Mouse (Mus musculus): ENCODE data around the gene Plekhh2. TPM values are rescaled to one million over a fixed set of nuclear protein-coding genes. Genes with fewer than 3 reads are reported as not detected.
"Not testable (repeated sequence)": the region's sequence is repeated elsewhere in the genome, so short reads cannot be mapped to it uniquely, and the experiment has no call there.

Gene Plekhh2
- polyA plus RNA-seq, 1 experiment = 3.2 TPM

GRCm38 (mm10) chr17:84552230-84552629, 40.5 kb downstream of the Plekhh2 start:
- DNase-seq = no peak
- no peaks in the 10 kb centered on the region for H3K27me3 ChIP-seq (replicated peaks; ENCODE audit: control insufficient read depth, insufficient read depth, low read length)
- 68% methylated on average over 5 of the region's 5 CpGs for WGBS

GRCm38 (mm10) chr17:84564264-84564663, 52.6 kb downstream of the Plekhh2 start:
- not testable (repeated sequence) for DNase-seq

More at GRCm38 (mm10) chr17:84552230-84552629, 40.5 kb downstream of the Plekhh2 start:
- H3K36me3 ChIP-seq (ENCODE audit: control insufficient read depth, insufficient read depth, low read length) = no peaks in the 10 kb centered on the region
- no peak overlapping the region for H3K4me3 ChIP-seq (ENCODE audit: insufficient read depth, low read depth, low read length)
- H3K27ac ChIP-seq (ENCODE audit: insufficient read depth, low read depth, low read length) = no peak overlapping the region
- no peaks in the 10 kb centered on the region for H3K4me1 ChIP-seq (ENCODE audit: control insufficient read depth, insufficient read depth, low read length)
- TF ChIP-seq CTCF (conservative IDR thresholded peaks at IDR 0.05; ENCODE audit: insufficient read depth, insufficient read length, low read depth, low read length) (no peak), POLR2A (IDR thresholded peaks at IDR 0.05; ENCODE audit: low read depth, low read length) (no peak)

GRCm38 (mm10) chr17:84565762-84566161, 54.1 kb downstream of the Plekhh2 start:
- WGBS = 93% methylated on average over 6 of the region's 6 CpGs
- TF ChIP-seq CTCF (conservative IDR thresholded peaks at IDR 0.05; ENCODE audit: insufficient read depth, insufficient read length, low read depth, low read length) = no peak
- no peak for TF ChIP-seq POLR2A (IDR thresholded peaks at IDR 0.05; ENCODE audit: low read depth, low read length)
- DNase-seq = no peak
- Histone ChIP-seq H3K4me1 (ENCODE audit: control insufficient read depth, insufficient read depth, low read length) (no peaks in the 10 kb centered on the region), H3K4me3 (ENCODE audit: insufficient read depth, low read depth, low read length) (no peak overlapping the region), H3K27ac (ENCODE audit: insufficient read depth, low read depth, low read length) (no peak overlapping the region), H3K27me3 (replicated peaks; ENCODE audit: control insufficient read depth, insufficient read depth, low read length) (peaks cover 2% of the 10 kb centered on the region; the same call in 1 of the 2 replicates), H3K36me3 (ENCODE audit: control insufficient read depth, insufficient read depth, low read length) (no peaks in the 10 kb centered on the region)

More at GRCm38 (mm10) chr17:84564264-84564663, 52.6 kb downstream of the Plekhh2 start:
- not testable (repeated sequence) for H3K36me3 ChIP-seq (ENCODE audit: control insufficient read depth, insufficient read depth, low read length); H3K27ac ChIP-seq (ENCODE audit: insufficient read depth, low read depth, low read length); H3K4me3 ChIP-seq (ENCODE audit: insufficient read depth, low read depth, low read length); H3K4me1 ChIP-seq (ENCODE audit: control insufficient read depth, insufficient read depth, low read length); H3K27me3 ChIP-seq (replicated peaks; ENCODE audit: control insufficient read depth, insufficient read depth, low read length)

GRCm38 (mm10) chr17:84566773-84567555, 55.3 kb downstream of the Plekhh2 start:
- no peak for DNase-seq
- H3K4me1 ChIP-seq (ENCODE audit: control insufficient read depth, insufficient read depth, low read length) = no peaks in the 10 kb centered on the region
- peaks cover 2% of the 10 kb centered on the region; the same call in 1 of the 2 replicates for H3K27me3 ChIP-seq (replicated peaks; ENCODE audit: control insufficient read depth, insufficient read depth, low read length)
- 42% methylated on average over 27 of the region's 27 CpGs for WGBS
- TF ChIP-seq POLR2A (IDR thresholded peaks at IDR 0.05; ENCODE audit: low read depth, low read length) = no peak
- no peak for TF ChIP-seq CTCF (conservative IDR thresholded peaks at IDR 0.05; ENCODE audit: insufficient read depth, insufficient read length, low read depth, low read length)
- no peak overlapping the region for H3K27ac ChIP-seq (ENCODE audit: insufficient read depth, low read depth, low read length)
- no peaks in the 10 kb centered on the region for H3K36me3 ChIP-seq (ENCODE audit: control insufficient read depth, insufficient read depth, low read length)
- H3K4me3 ChIP-seq (ENCODE audit: insufficient read depth, low read depth, low read length) = no peak overlapping the region

- H3K27me3 ChIP-seq (replicated peaks; ENCODE audit: control insufficient read depth, insufficient read depth, low read length) = peaks cover 2% of the 10 kb centered on the region; the same call in 1 of the 2 replicates
- WGBS = 93% methylated on average over 12 of the region's 12 CpGs
- no peak for TF ChIP-seq POLR2A (IDR thresholded peaks at IDR 0.05; ENCODE audit: low read depth, low read length)
- TF ChIP-seq CTCF (conservative IDR thresholded peaks at IDR 0.05; ENCODE audit: insufficient read depth, insufficient read length, low read depth, low read length) = no peak
- H3K27ac ChIP-seq (ENCODE audit: insufficient read depth, low read depth, low read length) = no peak overlapping the region
- no peak overlapping the region for H3K4me3 ChIP-seq (ENCODE audit: insufficient read depth, low read depth, low read length)
- DNase-seq = no peak
- no peaks in the 10 kb centered on the region for H3K4me1 ChIP-seq (ENCODE audit: control insufficient read depth, insufficient read depth, low read length)
- no peaks in the 10 kb centered on the region for H3K36me3 ChIP-seq (ENCODE audit: control insufficient read depth, insufficient read depth, low read length)
Measured at GRCm38 (mm10) chr17:84568807-84569206, 57.1 kb downstream of the Plekhh2 start.

- Histone ChIP-seq H3K27ac (ENCODE audit: insufficient read depth, low read depth, low read length) (no peak overlapping the region), H3K4me1 (ENCODE audit: control insufficient read depth, insufficient read depth, low read length) (no peaks in the 10 kb centered on the region), H3K4me3 (ENCODE audit: insufficient read depth, low read depth, low read length) (no peak overlapping the region), H3K36me3 (ENCODE audit: control insufficient read depth, insufficient read depth, low read length) (no peaks in the 10 kb centered on the region), H3K27me3 (replicated peaks; ENCODE audit: control insufficient read depth, insufficient read depth, low read length) (peaks cover 2% of the 10 kb centered on the region; the same call in 1 of the 2 replicates)
- TF ChIP-seq CTCF (conservative IDR thresholded peaks at IDR 0.05; ENCODE audit: insufficient read depth, insufficient read length, low read depth, low read length) (no peak), POLR2A (IDR thresholded peaks at IDR 0.05; ENCODE audit: low read depth, low read length) (no peak)
- DNase-seq = no peak
- 91% methylated on average over 8 of the region's 8 CpGs for WGBS
Measured at GRCm38 (mm10) chr17:84569770-84570169, 58.1 kb downstream of the Plekhh2 start.

- H3K36me3 ChIP-seq (ENCODE audit: control insufficient read depth, insufficient read depth, low read length) = no peaks in the 10 kb centered on the region
- no peak overlapping the region for H3K27ac ChIP-seq (ENCODE audit: insufficient read depth, low read depth, low read length)
- DNase-seq = no peak
- no peak overlapping the region for H3K4me3 ChIP-seq (ENCODE audit: insufficient read depth, low read depth, low read length)
- TF ChIP-seq POLR2A (IDR thresholded peaks at IDR 0.05; ENCODE audit: low read depth, low read length) = no peak
- TF ChIP-seq CTCF (conservative IDR thresholded peaks at IDR 0.05; ENCODE audit: insufficient read depth, insufficient read length, low read depth, low read length) = no peak
- H3K27me3 ChIP-seq (replicated peaks; ENCODE audit: control insufficient read depth, insufficient read depth, low read length) = peaks cover 2% of the 10 kb centered on the region; the same call in 1 of the 2 replicates
- 90% methylated on average over 18 of the region's 18 CpGs for WGBS
- no peaks in the 10 kb centered on the region for H3K4me1 ChIP-seq (ENCODE audit: control insufficient read depth, insufficient read depth, low read length)
Measured at GRCm38 (mm10) chr17:84571629-84572028, 59.9 kb downstream of the Plekhh2 start.
